Mouse (Mus musculus) G1E (cell line): Measurements from ENCODE around the gene Slc25a21. TPM values are rescaled to one million over a fixed set of nuclear protein-coding genes. Genes with fewer than 3 reads are reported as not detected.

ENCODE experiments used
- ATAC-seq: 2 replicates; pipeline ENCODE4 v1.8.0; 2016; ENCODE audit warnings: mild to moderate bottlenecking; ENCODE audit not compliant: insufficient number of reproducible peaks, poor library complexity, low FRiP score, severe bottlenecking; ENCODE audit errors: extremely low read depth
- DNase-seq: peaks from one replicate; pipeline ENCODE4 v3.0.0; 2012; ENCODE audit warnings: low spot score
- H3K27me3 ChIP-seq: 2 replicates; pipeline ENCODE4 v1.6.1; 2012; ENCODE audit warnings: mild to moderate bottlenecking, low read length, inconsistent platforms; ENCODE audit not compliant: insufficient read depth
- H3K36me3 ChIP-seq: replicated peaks from 2 replicates; pipeline ENCODE3; 2012; ENCODE audit warnings: mild to moderate bottlenecking, inconsistent platforms
- H3K4me1 ChIP-seq: 2 replicates; pipeline ENCODE4 v1.6.1; 2012; ENCODE audit warnings: low read depth, low read length, inconsistent platforms, mixed read lengths; ENCODE audit not compliant: insufficient read depth
- H3K4me3 ChIP-seq: 2 replicates; pipeline ENCODE4 v1.5.1; 2012; ENCODE audit warnings: low read depth, mild to moderate bottlenecking, inconsistent platforms, low read length, moderate library complexity, mixed read lengths
- H3K9me3 ChIP-seq: replicated peaks from 2 replicates; pipeline ENCODE4 v1.6.1; 2012; ENCODE audit warnings: inconsistent platforms
- CTCF ChIP-seq: IDR thresholded peaks from 2 replicates; pipeline ENCODE4 v1.5.1; 2012; ENCODE audit warnings: low read depth, low read length, inconsistent platforms, mixed read lengths
- GATA1 ChIP-seq: IDR thresholded peaks from 2 replicates; pipeline ENCODE4 v1.6.1; 2012; ENCODE audit warnings: borderline replicate concordance, low read length, inconsistent platforms, mixed read lengths
- GATA2 ChIP-seq: IDR thresholded peaks from 2 replicates; pipeline ENCODE4 v1.6.1; 2012; ENCODE audit warnings: low read depth, low read length, inconsistent platforms, borderline replicate concordance
- POLR2AphosphoS5 ChIP-seq: IDR thresholded peaks from 2 replicates; pipeline ENCODE4 v1.6.1; 2012; ENCODE audit warnings: low read depth, low read length, inconsistent platforms; ENCODE audit not compliant: insufficient replicate concordance
- TAL1 ChIP-seq: conservative IDR thresholded peaks from 2 replicates; pipeline ENCODE4 v1.6.1; 2012; ENCODE audit warnings: low read depth, low read length, inconsistent platforms, mixed read lengths
- polyA plus RNA-seq: library from polyadenylated mRNA; stranded (reverse); fragments of >175 nt; gene quantifications from 2 replicates; pipeline ENCODE4 v1.2.3, GENCODE M21; 2012
- total RNA-seq, 2 experiments: library from RNA; stranded (forward) in 1 of 2; stranded (reverse) in 1 of 2; fragments of 200-1000 nt in 1 of 2; fragments of >200 nt in 1 of 2; fragmentation: Nextera tagmentation in 1 of 2; gene quantifications; 2 replicates each; pipeline ENCODE4 v1.2.3; 2014 to 2017

Slc25a21 gene
- total and polyA plus RNA-seq, 3 experiments = 9.7 to 32.0 (median 14.6) TPM

- H3K9me3 ChIP-seq = no peaks in the 10 kb centered on the region
- no peaks in the 10 kb centered on the region for H3K27me3 ChIP-seq
- ATAC-seq (no peak), DNase-seq (no peak)
- peaks cover 4% of the 10 kb centered on the region for H3K36me3 ChIP-seq
- TF ChIP-seq GATA2 (no peak), GATA1 (no peak), TAL1 (no peak), POLR2AphosphoS5 (no peak), CTCF (no peak)
- no peaks in the 10 kb centered on the region for H3K4me1 ChIP-seq
- no peak overlapping the region for H3K4me3 ChIP-seq
Measured at GRCm38 (mm10) chr12:57009010-57009409, 188.3 kb downstream of the Slc25a21 start.

- no peak for TF ChIP-seq GATA2
- TF ChIP-seq CTCF = peak; percentile 81
- peak; percentile 56 for DNase-seq
- no peaks in the 10 kb centered on the region for H3K36me3 ChIP-seq
- H3K4me1 ChIP-seq = no peaks in the 10 kb centered on the region
- ATAC-seq = peak; percentile 65; the same call in 1 of the 2 replicates
- H3K4me3 ChIP-seq = no peak overlapping the region
- H3K9me3 ChIP-seq = no peaks in the 10 kb centered on the region
- no peaks in the 10 kb centered on the region for H3K27me3 ChIP-seq
Measured at GRCm38 (mm10) chr12:56986049-56986448, 211.2 kb downstream of the Slc25a21 start.

GRCm38 (mm10) chr12:56982066-56982626, 215.1 kb downstream of the Slc25a21 start:
- TF ChIP-seq POLR2AphosphoS5 (no peak), TAL1 (no peak), GATA1 (no peak), CTCF (no peak), GATA2 (no peak)
- H3K27me3 ChIP-seq = no peaks in the 10 kb centered on the region
- no peaks in the 10 kb centered on the region for H3K4me1 ChIP-seq
- H3K36me3 ChIP-seq = no peaks in the 10 kb centered on the region
- no peak overlapping the region for H3K4me3 ChIP-seq
- DNase-seq = no peak
- H3K9me3 ChIP-seq = no peaks in the 10 kb centered on the region
- no peak for ATAC-seq

GRCm38 (mm10) chr12:56975256-56975655, 222.0 kb downstream of the Slc25a21 start:
- Histone ChIP-seq H3K4me3 (no peak overlapping the region), H3K4me1 (no peaks in the 10 kb centered on the region), H3K36me3 (no peaks in the 10 kb centered on the region), H3K9me3 (no peaks in the 10 kb centered on the region), H3K27me3 (no peaks in the 10 kb centered on the region)
- ATAC-seq = no peak
- no peak for DNase-seq
- TF ChIP-seq GATA2 (no peak), TAL1 (no peak), GATA1 (no peak), POLR2AphosphoS5 (no peak)

- ATAC-seq (no peak), DNase-seq (no peak)
- no peaks in the 10 kb centered on the region for H3K27me3 ChIP-seq
- no peaks in the 10 kb centered on the region for H3K4me1 ChIP-seq
- H3K36me3 ChIP-seq = no peaks in the 10 kb centered on the region
- no peak overlapping the region for H3K4me3 ChIP-seq
- peaks cover 4% of the 10 kb centered on the region; the same call in 1 of the 2 replicates for H3K9me3 ChIP-seq
- TF ChIP-seq CTCF (no peak), GATA2 (no peak), GATA1 (no peak), POLR2AphosphoS5 (no peak), TAL1 (no peak)
Measured at GRCm38 (mm10) chr12:56963236-56963635, 234.0 kb downstream of the Slc25a21 start.

GRCm38 (mm10) chr12:56959230-56960051, 237.8 kb downstream of the Slc25a21 start:
- no peak for DNase-seq

More at GRCm38 (mm10) chr12:56959230-56960051, 237.8 kb downstream of the Slc25a21 start:
- TF ChIP-seq POLR2AphosphoS5 = no peak
- TF ChIP-seq CTCF = no peak
- no peak for TF ChIP-seq GATA2
- TF ChIP-seq GATA1 = no peak
- no peak for TF ChIP-seq TAL1
- H3K9me3 ChIP-seq = no peaks in the 10 kb centered on the region
- no peaks in the 10 kb centered on the region for H3K36me3 ChIP-seq
- no peak for ATAC-seq
- H3K4me1 ChIP-seq = no peaks in the 10 kb centered on the region
- H3K27me3 ChIP-seq = no peaks in the 10 kb centered on the region
- H3K4me3 ChIP-seq = no peak overlapping the region
